Mouse (Mus musculus): ENCODE measurements around the gene Gm42791. TPM values are rescaled to one million over a fixed set of nuclear protein-coding genes. Genes with fewer than 3 reads are reported as not detected.

The Gm42791 gene
- total RNA-seq, 2 experiments from 2014 or later: 18.9 to 21.1 TPM

- no peak for DNase-seq (ENCODE audit: extremely low spot score in 1 of 2, low spot score in 1 of 2)
Measured at GRCm38 (mm10) chr5:148956091-148956490, 38.9 kb downstream of the Gm42791 start.

DNA sequence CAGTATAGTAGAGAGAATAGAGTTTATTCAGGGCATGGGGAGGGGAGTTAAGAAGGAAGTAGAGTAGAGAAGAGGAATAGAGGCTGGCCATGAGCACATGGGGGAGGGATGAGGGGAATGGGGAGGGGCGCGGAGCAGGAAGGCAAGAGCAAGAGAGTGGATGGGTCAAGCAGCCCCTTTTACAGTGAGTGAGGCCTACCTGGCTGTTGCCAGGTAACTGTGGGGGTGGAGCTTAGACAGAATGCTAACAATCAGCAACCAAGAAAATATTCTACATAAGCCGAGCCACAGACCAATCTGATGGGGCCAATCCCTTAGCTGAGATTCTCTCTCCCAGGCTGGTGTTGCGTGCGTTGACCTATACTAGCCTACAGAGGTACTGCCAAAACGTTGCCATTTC lies 39.4 kb downstream of the Gm42791 start:
- DNase-seq (ENCODE audit: extremely low spot score in 1 of 2, low spot score in 1 of 2): no peak

- no peak for DNase-seq (ENCODE audit: extremely low spot score in 1 of 2, low spot score in 1 of 2)
Measured at GRCm38 (mm10) chr5:148954314-148955060, 40.5 kb downstream of the Gm42791 start.

DNA sequence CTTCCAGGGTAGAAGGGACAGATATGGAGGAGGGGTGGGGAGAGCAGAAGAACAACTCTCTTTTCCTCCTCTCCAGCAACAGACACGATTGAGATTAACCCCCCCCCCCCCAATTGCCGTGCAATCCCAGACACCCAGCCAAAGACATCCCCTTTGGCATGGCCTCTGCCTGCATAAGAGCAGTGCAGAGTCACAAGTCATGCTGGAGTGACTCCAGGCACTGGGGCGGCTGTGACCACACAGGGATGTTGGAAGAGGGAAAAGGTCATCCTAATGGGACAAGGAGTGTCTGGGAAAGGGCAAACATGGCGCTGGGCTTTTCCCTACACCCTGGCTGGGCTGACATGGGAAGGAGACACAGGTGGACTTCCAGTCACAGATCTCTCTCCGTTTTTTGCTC lies 41.8 kb downstream of the Gm42791 start:
- DNase-seq (ENCODE audit: extremely low spot score in 1 of 2, low spot score in 1 of 2): no peak

GRCm38 (mm10) chr5:148952419-148952818 lies 42.5 kb downstream of the Gm42791 start:
- DNase-seq (ENCODE audit: extremely low spot score in 1 of 2, low spot score in 1 of 2): peak in 1 of 2 experiments; percentile 47

- no peak for DNase-seq (ENCODE audit: extremely low spot score in 1 of 2, low spot score in 1 of 2)
Measured at GRCm38 (mm10) chr5:148951360-148951759, 43.6 kb downstream of the Gm42791 start.

DNA sequence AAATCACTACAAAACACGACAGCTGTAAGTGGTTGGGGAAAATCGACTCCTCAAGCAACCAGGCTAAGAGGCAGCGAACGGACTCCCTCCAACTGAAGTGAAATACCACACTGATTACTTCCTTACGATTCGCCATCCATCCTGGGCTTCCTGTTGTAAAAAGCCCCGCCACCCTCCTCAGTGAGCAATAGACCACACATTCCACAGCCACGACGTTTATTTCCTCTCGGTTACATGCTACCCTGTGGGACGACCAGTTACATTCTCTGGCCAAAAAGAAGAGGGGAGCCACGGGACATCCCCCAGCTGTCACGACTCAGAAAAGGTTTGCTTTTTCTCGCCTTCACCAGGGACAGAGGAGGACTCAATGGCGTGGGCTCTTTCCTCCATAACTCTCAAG lies 44.9 kb downstream of the Gm42791 start:
- no peak for DNase-seq (ENCODE audit: extremely low spot score in 1 of 2, low spot score in 1 of 2)

GRCm38 (mm10) chr5:148948577-148948976 lies 46.4 kb downstream of the Gm42791 start:
- DNase-seq (ENCODE audit: extremely low spot score in 1 of 2, low spot score in 1 of 2): no peak

- DNase-seq (ENCODE audit: extremely low spot score in 1 of 2, low spot score in 1 of 2): no peak
Measured at GRCm38 (mm10) chr5:148947412-148947811, 47.5 kb downstream of the Gm42791 start.

GRCm38 (mm10) chr5:148946787-148947186 lies 48.2 kb downstream of the Gm42791 start:
- peak in 1 of 2 experiments; percentile 30 for DNase-seq (ENCODE audit: extremely low spot score in 1 of 2, low spot score in 1 of 2)

GRCm38 (mm10) chr5:148945735-148946134 lies 49.2 kb downstream of the Gm42791 start:
- no peak for DNase-seq (ENCODE audit: extremely low spot score in 1 of 2, low spot score in 1 of 2)

- no peak for DNase-seq (ENCODE audit: extremely low spot score in 1 of 2, low spot score in 1 of 2)
Measured at GRCm38 (mm10) chr5:148944024-148944423, 50.9 kb downstream of the Gm42791 start.

- no peak for DNase-seq (ENCODE audit: extremely low spot score in 1 of 2, low spot score in 1 of 2)
Measured at GRCm38 (mm10) chr5:148943444-148943843, 51.5 kb downstream of the Gm42791 start.

- DNase-seq (ENCODE audit: extremely low spot score in 1 of 2, low spot score in 1 of 2): no peak
Measured at GRCm38 (mm10) chr5:148942957-148943356, 52.0 kb downstream of the Gm42791 start.

DNA sequence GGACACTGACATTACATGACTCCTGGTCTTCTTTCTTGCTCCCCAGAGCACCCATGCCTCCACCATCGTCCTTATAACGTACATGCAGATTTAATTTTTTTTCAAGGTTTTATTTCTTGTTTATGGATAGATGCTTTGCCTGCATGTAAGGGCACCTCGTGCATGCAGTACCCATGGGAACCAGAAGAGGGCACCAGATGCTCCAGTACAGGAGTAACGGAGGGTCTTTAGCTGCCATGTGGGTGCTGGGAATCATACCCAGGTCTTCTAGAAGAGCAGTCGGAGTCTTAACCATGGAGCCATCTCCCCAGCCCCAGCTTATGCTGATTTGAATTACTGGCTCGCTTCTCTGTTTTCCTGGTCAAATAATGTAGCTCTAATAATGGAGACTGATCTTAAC lies 52.6 kb downstream of the Gm42791 start:
- no peak for DNase-seq (ENCODE audit: extremely low spot score in 1 of 2, low spot score in 1 of 2)

- DNase-seq (ENCODE audit: extremely low spot score in 1 of 2, low spot score in 1 of 2): no peak
Measured at GRCm38 (mm10) chr5:148941867-148942266, 53.1 kb downstream of the Gm42791 start.

GRCm38 (mm10) chr5:148939948-148940382 lies 55.0 kb downstream of the Gm42791 start:
- no peak for DNase-seq (ENCODE audit: extremely low spot score in 1 of 2, low spot score in 1 of 2)

DNA sequence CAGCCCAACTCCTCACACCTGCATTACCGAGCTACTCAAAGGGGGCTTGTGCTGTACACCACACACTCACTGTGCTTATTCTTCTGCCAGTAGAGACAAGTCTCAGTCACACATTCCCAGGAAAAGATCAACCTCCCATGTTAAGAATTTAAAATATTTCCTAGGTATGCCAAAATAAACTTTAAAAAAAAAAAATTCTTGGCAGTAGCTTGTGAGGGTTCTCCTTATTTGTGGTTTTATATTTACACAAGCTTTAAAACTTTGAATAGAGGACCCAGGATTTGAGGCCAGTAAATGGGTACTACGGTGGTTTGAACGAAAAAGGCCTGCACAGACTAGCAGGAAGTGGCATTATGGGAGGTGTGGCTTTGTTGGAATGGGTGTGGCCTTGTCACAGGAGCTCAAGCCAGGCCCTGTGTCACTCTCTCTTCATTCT lies 58.4 kb downstream of the Gm42791 start:
- no peak for DNase-seq (ENCODE audit: extremely low spot score in 1 of 2, low spot score in 1 of 2)

GRCm38 (mm10) chr5:148935871-148936270 lies 59.1 kb downstream of the Gm42791 start:
- DNase-seq (ENCODE audit: extremely low spot score in 1 of 2, low spot score in 1 of 2): no peak

DNA sequence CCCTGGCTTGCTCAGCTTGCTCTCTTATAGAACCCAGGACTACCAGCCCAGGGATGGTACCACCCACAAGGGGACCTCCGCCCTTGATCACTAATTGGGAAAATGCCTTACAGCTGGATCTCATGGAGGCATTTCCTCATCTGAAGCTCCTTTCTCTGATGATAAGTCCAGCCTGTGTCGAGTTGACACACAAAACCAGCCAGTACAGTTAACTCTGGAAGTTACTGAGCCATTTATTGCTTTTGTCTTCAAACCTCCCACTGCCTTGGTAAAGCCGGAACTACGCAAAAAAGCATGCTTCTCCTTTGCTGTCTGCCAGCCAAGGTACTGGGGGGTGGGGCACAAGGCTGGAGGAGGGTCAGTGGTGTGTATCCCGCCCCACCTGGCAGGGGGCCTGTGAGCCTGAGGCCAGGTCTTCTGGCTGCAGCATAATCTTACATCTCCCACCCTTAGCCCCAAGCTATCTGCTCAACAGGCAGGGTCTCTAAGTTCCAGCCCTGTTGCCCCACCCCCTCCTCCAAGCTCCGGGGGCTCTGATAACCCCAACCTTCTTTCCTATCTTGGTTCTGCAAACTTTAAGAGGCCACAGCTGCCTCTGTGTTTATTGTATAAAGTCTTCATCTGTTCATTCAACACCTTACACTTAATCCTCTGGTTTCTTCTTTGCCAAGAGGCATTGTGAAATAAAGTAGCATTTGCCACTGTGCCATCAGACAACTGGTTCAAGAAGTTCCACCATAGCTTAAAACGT lies 59.7 kb downstream of the Gm42791 start:
- no peak for DNase-seq (ENCODE audit: extremely low spot score in 1 of 2, low spot score in 1 of 2)

DNA sequence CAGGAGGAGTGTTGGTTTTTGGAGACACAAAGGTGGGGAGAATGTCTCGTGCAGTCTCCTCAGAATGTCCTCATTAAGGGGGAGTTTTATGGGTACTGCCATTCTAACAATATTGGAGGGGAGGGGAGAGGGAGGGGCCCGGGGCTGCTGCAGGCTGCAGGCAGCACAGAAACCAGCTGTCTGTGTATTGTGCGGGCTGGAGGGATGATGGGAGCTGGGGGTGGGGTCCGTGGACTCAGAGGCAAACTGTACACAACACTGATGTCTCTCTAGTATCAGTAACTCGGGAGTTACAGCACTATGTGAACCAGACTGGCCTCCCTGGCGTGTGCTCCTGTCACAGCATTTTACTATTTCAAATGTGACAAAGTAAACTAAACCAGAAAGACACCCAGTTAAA lies 60.5 kb downstream of the Gm42791 start:
- DNase-seq (ENCODE audit: extremely low spot score in 1 of 2, low spot score in 1 of 2): no peak

DNA sequence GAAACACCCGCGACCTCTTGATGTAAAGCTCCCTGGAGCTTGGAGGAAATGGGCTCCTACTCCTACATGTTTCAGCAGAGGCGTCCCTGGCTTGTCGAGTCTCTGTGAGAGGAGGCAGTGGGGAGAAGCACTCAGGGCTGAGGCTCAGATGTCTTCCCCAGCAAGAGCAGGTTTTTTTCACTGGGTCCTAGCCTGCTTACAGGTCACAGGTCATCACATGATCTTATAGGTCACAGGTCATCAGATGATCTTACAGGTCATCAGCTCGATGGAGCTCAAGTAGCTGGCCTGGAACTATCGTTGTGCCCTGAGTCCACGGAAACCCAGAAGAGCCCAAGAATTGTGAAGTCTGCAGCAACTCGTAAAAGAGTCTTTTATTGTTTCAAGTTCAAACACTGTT lies 61.2 kb downstream of the Gm42791 start:
- DNase-seq (ENCODE audit: extremely low spot score in 1 of 2, low spot score in 1 of 2): no peak

Measured in layer of hippocampus, postnatal 25 days (tissue).